Mouse (Mus musculus): Measurements from ENCODE around the gene Spocd1.
"Not testable (repeated sequence)": the region's sequence is repeated elsewhere in the genome, so short reads cannot be mapped to it uniquely, and the experiment has no call there.

Spocd1 gene

GRCm38 (mm10) chr4:129928949-129929348 lies at the start of gene Spocd1:
Spocd1 (plus strand) TSS chr4:129929249.
- DNase-seq (ENCODE audit: low read depth, low spot score): no peak

- no peak for DNase-seq (ENCODE audit: low read depth, low spot score)
These were observed 48.4 kb upstream of the Spocd1 start for GRCm38 (mm10) chr4:129880615-129881014.

- no peak for DNase-seq (ENCODE audit: low read depth, low spot score)
These were observed 47.4 kb upstream of the Spocd1 start for GRCm38 (mm10) chr4:129881661-129882060.

GRCm38 (mm10) chr4:129882555-129883293 lies 46.3 kb upstream of the Spocd1 start:
- peak; percentile 63 for DNase-seq (ENCODE audit: low read depth, low spot score)

GRCm38 (mm10) chr4:129884041-129884930 lies 44.8 kb upstream of the Spocd1 start:
- peak; percentile 19 for DNase-seq (ENCODE audit: low read depth, low spot score)

GRCm38 (mm10) chr4:129889661-129890060 lies 39.4 kb upstream of the Spocd1 start:
- no peak for DNase-seq (ENCODE audit: low read depth, low spot score)

- no peak for DNase-seq (ENCODE audit: low read depth, low spot score)
These were observed 39.0 kb upstream of the Spocd1 start for GRCm38 (mm10) chr4:129890094-129890493.

- DNase-seq (ENCODE audit: low read depth, low spot score): no peak
These were observed 34.2 kb upstream of the Spocd1 start for GRCm38 (mm10) chr4:129894861-129895260.

- DNase-seq (ENCODE audit: low read depth, low spot score): not testable (repeated sequence)
These were observed 30.2 kb upstream of the Spocd1 start for GRCm38 (mm10) chr4:129898815-129899214.

GRCm38 (mm10) chr4:129902394-129902793 lies 26.7 kb upstream of the Spocd1 start:
- no peak for DNase-seq (ENCODE audit: low read depth, low spot score)

GRCm38 (mm10) chr4:129903577-129903976 lies 25.5 kb upstream of the Spocd1 start:
- no peak for DNase-seq (ENCODE audit: low read depth, low spot score)

- DNase-seq (ENCODE audit: low read depth, low spot score): no peak
These were observed 24.0 kb upstream of the Spocd1 start for GRCm38 (mm10) chr4:129905032-129905431.

GRCm38 (mm10) chr4:129906016-129906415 lies 23.0 kb upstream of the Spocd1 start:
- DNase-seq (ENCODE audit: low read depth, low spot score): no peak

- no peak for DNase-seq (ENCODE audit: low read depth, low spot score)
These were observed 20.2 kb upstream of the Spocd1 start for GRCm38 (mm10) chr4:129908836-129909235.

GRCm38 (mm10) chr4:129909261-129909731 lies 19.8 kb upstream of the Spocd1 start:
- no peak for DNase-seq (ENCODE audit: low read depth, low spot score)

- DNase-seq (ENCODE audit: low read depth, low spot score): no peak
These were observed 16.1 kb upstream of the Spocd1 start for GRCm38 (mm10) chr4:129912998-129913397.

- no peak for DNase-seq (ENCODE audit: low read depth, low spot score)
These were observed 15.0 kb upstream of the Spocd1 start for GRCm38 (mm10) chr4:129913761-129914644.

GRCm38 (mm10) chr4:129914686-129915085 lies 14.4 kb upstream of the Spocd1 start:
- no peak for DNase-seq (ENCODE audit: low read depth, low spot score)

- no peak for DNase-seq (ENCODE audit: low read depth, low spot score)
These were observed 13.6 kb upstream of the Spocd1 start for GRCm38 (mm10) chr4:129915349-129915988.

- no peak for DNase-seq (ENCODE audit: low read depth, low spot score)
These were observed 12.9 kb upstream of the Spocd1 start for GRCm38 (mm10) chr4:129916159-129916558.

- no peak for DNase-seq (ENCODE audit: low read depth, low spot score)
These were observed 11.9 kb upstream of the Spocd1 start for GRCm38 (mm10) chr4:129917016-129917603.
